In genomic region chr11:52196496-52197023, GRCm38 (mm10) we compare ENCODE assay signal across 13 mouse cellular contexts. TPM values are rescaled to one million over a fixed set of nuclear protein-coding genes. Genes with fewer than 3 reads are reported as not detected.
"Had no signal": no experiment of that assay in that cellular context is flagged by ENCODE, and none has a peak within 500 bp of the region (broad histone marks: within the 10 kb centered on the region; RNA-seq: fewer than 3 reads in every experiment).

No protein-coding gene starts in this region.

RNA-seq across cellular contexts. Expression of gene Olfr1371, which starts 17.2 kb away (rescaled TPM):
- total RNA-seq: neutrophil, adult 5-6 weeks had no signal
- polyA plus RNA-seq: neural tube, embryonic 13.5 days; neural tube, embryonic 14.5 days; neural tube, embryonic 15.5 days; small intestine, adult 2 months; spleen, adult 2 months; stomach, embryonic 14.5 days; stomach, embryonic 15.5 days; stomach, embryonic 16.5 days; stomach, postnatal 0 days; thymus, postnatal 0 days; urinary bladder, adult 2 months had no signal

RNA-seq across cellular contexts. Expression of gene Olfr1373, which starts 51.2 kb away (rescaled TPM):
- total RNA-seq: neutrophil, adult 5-6 weeks had no signal
- polyA plus RNA-seq: neural tube, embryonic 13.5 days; neural tube, embryonic 14.5 days; neural tube, embryonic 15.5 days; small intestine, adult 2 months; spleen, adult 2 months; stomach, embryonic 14.5 days; stomach, embryonic 15.5 days; stomach, embryonic 16.5 days; stomach, postnatal 0 days; thymus, adult 2 months; thymus, postnatal 0 days; urinary bladder, adult 2 months had no signal
